Mouse (Mus musculus) hindbrain, embryonic 14.5 days (tissue): Measurements from ENCODE around the gene Cdh3. TPM values are rescaled to one million over a fixed set of nuclear protein-coding genes. Genes with fewer than 3 reads are reported as not detected.

Experiments used
- ATAC-seq: fragments of 200-750 bp; cut with Nextera tagmentation; 2 replicates; pipeline ENCODE4 v1.8.0; 2017; ENCODE audit warnings: moderate number of reproducible peaks, mild to moderate bottlenecking, moderate TSS enrichment, moderate library complexity; ENCODE audit not compliant: low FRiP score
- DNase-seq: peaks from one replicate; pipeline ENCODE4 v3.0.0-alpha.2; 2015; ENCODE audit warnings: low spot score
- H3K27ac ChIP-seq: fragments of 300-500 bp; sonication (generic); 2 replicates; pipeline ENCODE4 v1.5.1; 2014; ENCODE audit warnings: mild to moderate bottlenecking, moderate library complexity
- H3K27me3 ChIP-seq: fragments of 300-500 bp; sonication (generic); 2 replicates; pipeline ENCODE4 v1.6.1; 2014; ENCODE audit warnings: mild to moderate bottlenecking, low read length, mixed read lengths; ENCODE audit not compliant: control insufficient read depth, insufficient read depth
- H3K36me3 ChIP-seq: fragments of 300-500 bp; sonication (generic); replicated peaks from 2 replicates; pipeline ENCODE4 v1.6.1; 2014; ENCODE audit not compliant: control insufficient read depth, insufficient read depth
- H3K4me1 ChIP-seq: fragments of 300-500 bp; sonication (generic); replicated peaks from 2 replicates; pipeline ENCODE4 v1.6.1; 2014; ENCODE audit warnings: antibody characterized with exemption, low read length, mixed read lengths; ENCODE audit not compliant: control insufficient read depth, insufficient read depth
- H3K4me2 ChIP-seq: fragments of 300-500 bp; sonication (generic); replicated peaks from 2 replicates; pipeline ENCODE4 v1.6.1; 2014; ENCODE audit warnings: mild to moderate bottlenecking, moderate library complexity
- H3K4me3 ChIP-seq: fragments of 300-500 bp; sonication (generic); replicated peaks from 2 replicates; pipeline ENCODE4 v1.5.1; 2014; ENCODE audit warnings: mild to moderate bottlenecking, low read length
- H3K9ac ChIP-seq: fragments of 300-500 bp; sonication (generic); 2 replicates; pipeline ENCODE4 v1.6.1; 2014
- H3K9me3 ChIP-seq: fragments of 300-500 bp; sonication (generic); 2 replicates; pipeline ENCODE4 v1.6.1; 2016; ENCODE audit warnings: low read length; ENCODE audit not compliant: control insufficient read depth
- WGBS: fragments of 180-500 bp; shearing (Covaris S2); extraction: QIAGEN DNeasy Blood & Tissue Kit; methylation state at CpG from one replicate; pipeline ENCODE4 v1.1.7; 2014; 5-methylcytosine and 5-hydroxymethylcytosine counted together
- polyA plus RNA-seq: library from polyadenylated mRNA; unstranded; fragments of >200 nt; fragmentation: Nextera tagmentation; extraction: Ambion mirVana; gene quantifications from 2 replicates; pipeline ENCODE4 v1.2.1, GENCODE M21; 2014

The Cdh3 gene
- polyA plus RNA-seq, 1 experiment from 2014 or later: 4.1 TPM

- WGBS: 74% methylated on average over 4 of the region's 4 CpGs
- ATAC-seq: no peak
Observed at GRCm38 (mm10) chr8:106535448-106535847, 24.8 kb downstream of the Cdh3 start.

DNA sequence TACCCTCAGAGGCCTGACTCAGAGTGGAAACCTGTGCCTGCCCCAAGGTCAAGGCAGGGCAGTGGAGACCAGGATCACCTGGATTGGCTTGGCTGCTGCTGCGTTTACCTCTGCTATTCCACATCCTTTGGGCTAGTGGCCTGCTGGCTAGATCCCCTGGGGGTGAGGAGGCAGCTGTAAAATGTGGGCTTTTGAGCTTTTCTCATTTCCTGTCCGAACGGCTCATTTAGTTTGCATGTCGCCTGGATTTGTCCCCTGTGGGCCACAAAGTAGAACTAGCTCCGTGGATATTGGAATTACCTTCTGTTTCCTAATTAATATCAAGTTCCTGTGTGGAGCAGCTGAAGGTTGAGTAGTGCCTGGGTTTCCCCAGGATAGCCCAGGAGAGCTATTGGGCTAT, 28.5 kb downstream of the Cdh3 start:
- H3K4me3 ChIP-seq: no peak overlapping the region
- H3K27ac ChIP-seq: no peak overlapping the region
- H3K36me3 ChIP-seq: no peaks in the 10 kb centered on the region
- H3K4me2 ChIP-seq: no peak overlapping the region
- H3K27me3 ChIP-seq: no peaks in the 10 kb centered on the region
- H3K4me1 ChIP-seq: no peaks in the 10 kb centered on the region; the same call in 1 of the 2 replicates
- WGBS: 49% methylated on average over 5 of the region's 5 CpGs
- no peak for ATAC-seq
- DNase-seq: no peak
- H3K9ac ChIP-seq: no peak overlapping the region
- H3K9me3 ChIP-seq: no peaks in the 10 kb centered on the region

More at GRCm38 (mm10) chr8:106535448-106535847, 24.8 kb downstream of the Cdh3 start:
- no peaks in the 10 kb centered on the region for H3K36me3 ChIP-seq
- H3K4me2 ChIP-seq: no peak overlapping the region
- no peak overlapping the region for H3K9ac ChIP-seq
- H3K4me1 ChIP-seq: no peaks in the 10 kb centered on the region; the same call in 1 of the 2 replicates
- no peaks in the 10 kb centered on the region for H3K9me3 ChIP-seq
- H3K27me3 ChIP-seq: no peaks in the 10 kb centered on the region
- H3K4me3 ChIP-seq: no peak overlapping the region
- DNase-seq: no peak
- H3K27ac ChIP-seq: no peak overlapping the region

GRCm38 (mm10) chr8:106541002-106541401, 30.3 kb downstream of the Cdh3 start:
- no peak overlapping the region for H3K27ac ChIP-seq
- H3K27me3 ChIP-seq: no peaks in the 10 kb centered on the region
- WGBS: 86% methylated on average over 11 of the region's 11 CpGs
- DNase-seq (no peak), ATAC-seq (no peak)
- no peak overlapping the region for H3K9ac ChIP-seq
- no peaks in the 10 kb centered on the region for H3K9me3 ChIP-seq
- no peak overlapping the region for H3K4me2 ChIP-seq
- no peaks in the 10 kb centered on the region; the same call in 1 of the 2 replicates for H3K4me1 ChIP-seq
- no peak overlapping the region for H3K4me3 ChIP-seq
- H3K36me3 ChIP-seq: no peaks in the 10 kb centered on the region

GRCm38 (mm10) chr8:106543043-106543442, 32.4 kb downstream of the Cdh3 start:
- ATAC-seq: no peak
- H3K9ac ChIP-seq: no peak overlapping the region
- H3K27ac ChIP-seq: no peak overlapping the region
- no peaks in the 10 kb centered on the region; the same call in 1 of the 2 replicates for H3K4me1 ChIP-seq
- H3K9me3 ChIP-seq: no peaks in the 10 kb centered on the region
- no peak for DNase-seq
- H3K4me3 ChIP-seq: no peak overlapping the region
- no peak overlapping the region for H3K4me2 ChIP-seq
- no peaks in the 10 kb centered on the region for H3K27me3 ChIP-seq
- 74% methylated on average over 8 of the region's 8 CpGs for WGBS
- H3K36me3 ChIP-seq: no peaks in the 10 kb centered on the region

DNA sequence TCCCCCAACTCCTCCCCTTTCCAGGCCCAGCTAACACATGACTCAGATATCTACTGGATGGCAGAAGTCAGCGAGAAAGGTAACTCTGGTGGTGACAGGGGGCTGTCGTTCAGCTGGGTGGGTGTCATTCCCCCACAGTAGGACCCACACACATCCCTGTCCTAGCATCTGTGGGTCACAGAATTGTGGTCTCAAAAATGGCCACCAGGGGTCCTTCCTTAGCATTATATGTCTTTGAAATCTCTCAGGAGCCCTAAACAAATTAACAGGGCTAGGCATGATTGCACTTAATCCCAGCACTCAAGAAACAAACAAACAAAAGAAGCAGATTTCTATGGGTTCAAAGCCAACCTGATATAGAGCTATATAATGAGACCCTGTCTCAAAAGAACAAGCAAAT, 34.5 kb downstream of the Cdh3 start:
- ATAC-seq (no peak), DNase-seq (no peak)
- no peaks in the 10 kb centered on the region for H3K4me1 ChIP-seq

DNA sequence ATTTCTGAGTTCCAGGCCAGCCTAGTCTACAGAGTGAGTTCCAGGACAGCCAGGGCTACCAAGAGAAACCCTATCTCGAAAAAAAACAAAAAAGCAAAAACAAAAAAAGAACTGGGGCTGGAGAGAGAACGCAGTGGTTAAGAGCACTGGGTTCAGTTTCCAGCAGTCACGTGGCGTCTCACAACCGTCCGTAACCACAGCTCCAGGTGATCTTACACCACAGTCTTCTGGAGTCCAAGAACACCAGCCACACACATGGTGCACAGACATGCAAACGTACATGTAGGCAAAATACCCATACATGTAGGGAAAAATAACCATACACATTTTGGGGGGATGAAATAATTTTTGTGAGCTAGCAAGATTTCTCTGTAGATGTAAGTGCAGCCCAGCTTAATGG, 36.1 kb downstream of the Cdh3 start:
- 91% methylated on average over 7 of the region's 7 CpGs for WGBS
- H3K4me2 ChIP-seq: no peak overlapping the region
- H3K4me1 ChIP-seq: no peaks in the 10 kb centered on the region
- no peaks in the 10 kb centered on the region for H3K27me3 ChIP-seq
- ATAC-seq: no peak
- no peaks in the 10 kb centered on the region for H3K36me3 ChIP-seq
- H3K4me3 ChIP-seq: no peak overlapping the region
- H3K9ac ChIP-seq: no peak overlapping the region
- H3K27ac ChIP-seq: no peak overlapping the region
- no peaks in the 10 kb centered on the region for H3K9me3 ChIP-seq
- no peak for DNase-seq

More for the DNA sequence above, 34.5 kb downstream of the Cdh3 start:
- no peaks in the 10 kb centered on the region for H3K27me3 ChIP-seq
- no peak overlapping the region for H3K4me3 ChIP-seq
- WGBS: 78% methylated on average over 2 of the region's 2 CpGs
- no peaks in the 10 kb centered on the region for H3K9me3 ChIP-seq
- H3K4me2 ChIP-seq: no peak overlapping the region
- no peak overlapping the region for H3K27ac ChIP-seq
- H3K9ac ChIP-seq: no peak overlapping the region
- H3K36me3 ChIP-seq: no peaks in the 10 kb centered on the region

DNA sequence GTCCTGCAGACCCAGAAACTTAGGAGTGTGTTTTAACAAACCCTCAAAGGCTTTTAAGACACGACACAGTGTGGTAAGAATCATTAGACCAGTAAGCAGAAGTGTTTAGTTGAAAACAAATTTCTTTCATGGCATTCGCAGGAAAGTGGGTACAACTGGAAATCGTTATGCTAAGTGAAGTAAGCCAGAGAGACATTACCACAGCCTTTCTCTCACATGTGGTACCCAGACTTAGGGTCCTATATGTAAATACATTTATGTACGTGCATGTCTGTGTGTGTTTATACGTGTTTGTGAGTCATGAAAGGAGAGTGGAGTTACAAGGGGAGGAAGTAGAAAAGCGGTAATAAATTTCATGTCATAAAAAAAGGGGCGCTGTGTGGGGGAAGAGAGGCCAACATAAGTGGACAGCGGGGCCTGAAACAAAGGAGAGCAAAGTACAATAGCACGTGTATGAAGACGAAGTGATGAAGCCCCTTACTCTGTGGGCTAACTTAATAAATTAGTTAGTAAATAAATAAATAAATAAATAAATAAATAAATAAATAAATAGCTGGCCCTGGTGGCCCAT, 37.8 kb downstream of the Cdh3 start:
- H3K9me3 ChIP-seq: no peaks in the 10 kb centered on the region
- no peaks in the 10 kb centered on the region for H3K4me1 ChIP-seq
- no peak overlapping the region for H3K4me2 ChIP-seq
- no peak overlapping the region for H3K27ac ChIP-seq
- WGBS: 89% methylated on average over 10 of the region's 10 CpGs
- no peak overlapping the region for H3K4me3 ChIP-seq
- H3K9ac ChIP-seq: no peak overlapping the region
- DNase-seq: no peak
- H3K36me3 ChIP-seq: no peaks in the 10 kb centered on the region
- no peaks in the 10 kb centered on the region for H3K27me3 ChIP-seq
- no peak for ATAC-seq

- 91% methylated on average over 1 of the region's 1 CpGs for WGBS
- no peaks in the 10 kb centered on the region for H3K36me3 ChIP-seq
- no peak overlapping the region for H3K4me3 ChIP-seq
Observed at GRCm38 (mm10) chr8:106550906-106551305, 40.2 kb downstream of the Cdh3 start.

GRCm38 (mm10) chr8:106554011-106554410, 43.3 kb downstream of the Cdh3 start:
- ATAC-seq: no peak
- H3K4me3 ChIP-seq: no peak overlapping the region
- H3K4me1 ChIP-seq: no peaks in the 10 kb centered on the region
- no peak overlapping the region for H3K4me2 ChIP-seq
- H3K36me3 ChIP-seq: no peaks in the 10 kb centered on the region
- H3K9ac ChIP-seq: no peak overlapping the region
- WGBS: 96% methylated on average over 5 of the region's 5 CpGs
- H3K27ac ChIP-seq: no peak overlapping the region
- no peaks in the 10 kb centered on the region for H3K27me3 ChIP-seq
- no peak for DNase-seq
- peaks cover 7% of the 10 kb centered on the region; the same call in 1 of the 2 replicates for H3K9me3 ChIP-seq

More at GRCm38 (mm10) chr8:106550906-106551305, 40.2 kb downstream of the Cdh3 start:
- Histone ChIP-seq H3K4me1 (no peaks in the 10 kb centered on the region), H3K4me2 (no peak overlapping the region), H3K27me3 (no peaks in the 10 kb centered on the region), H3K9ac (no peak overlapping the region), H3K27ac (no peak overlapping the region), H3K9me3 (no peaks in the 10 kb centered on the region)
- ATAC-seq (no peak), DNase-seq (no peak)
